Mouse (Mus musculus): ENCODE measurements around the gene Prkcb.
A peak's percentile ranks its signal among the peaks of the same experiment; 100 is the strongest.

The Prkcb gene

GRCm38 (mm10) chr7:122467831-122468230, 179.3 kb downstream of the Prkcb start:
- no peak for DNase-seq (ENCODE audit: low spot score)

- DNase-seq (ENCODE audit: low spot score), result peak; percentile 51
Observed at GRCm38 (mm10) chr7:122470370-122471280, 182.1 kb downstream of the Prkcb start.

DNA sequence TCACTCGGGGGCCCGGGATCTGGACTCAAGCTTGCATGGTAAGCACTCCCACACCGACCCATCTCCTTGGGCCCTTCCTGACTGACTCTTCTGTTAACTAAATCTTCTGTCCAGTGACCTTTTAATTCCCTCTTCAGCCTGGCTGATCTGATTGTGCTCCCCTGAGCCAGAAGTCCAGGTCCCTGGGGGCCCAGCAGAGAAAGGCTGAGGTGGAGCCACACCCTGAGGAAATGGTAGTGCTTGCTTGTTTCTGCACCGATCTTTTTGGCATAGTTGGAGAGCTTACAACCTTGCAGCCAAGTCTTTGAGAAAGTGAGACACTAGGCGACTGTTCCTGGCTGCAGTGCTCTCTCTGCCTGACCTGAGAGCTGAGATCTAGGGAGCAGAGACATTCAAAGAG, 183.7 kb downstream of the Prkcb start:
- no peak for DNase-seq (ENCODE audit: low spot score)

GRCm38 (mm10) chr7:122475038-122475437, 186.5 kb downstream of the Prkcb start:
- no peak for DNase-seq (ENCODE audit: low spot score)

- DNase-seq (ENCODE audit: low spot score), result no peak
Observed at GRCm38 (mm10) chr7:122476697-122477096, 188.1 kb downstream of the Prkcb start.

DNA sequence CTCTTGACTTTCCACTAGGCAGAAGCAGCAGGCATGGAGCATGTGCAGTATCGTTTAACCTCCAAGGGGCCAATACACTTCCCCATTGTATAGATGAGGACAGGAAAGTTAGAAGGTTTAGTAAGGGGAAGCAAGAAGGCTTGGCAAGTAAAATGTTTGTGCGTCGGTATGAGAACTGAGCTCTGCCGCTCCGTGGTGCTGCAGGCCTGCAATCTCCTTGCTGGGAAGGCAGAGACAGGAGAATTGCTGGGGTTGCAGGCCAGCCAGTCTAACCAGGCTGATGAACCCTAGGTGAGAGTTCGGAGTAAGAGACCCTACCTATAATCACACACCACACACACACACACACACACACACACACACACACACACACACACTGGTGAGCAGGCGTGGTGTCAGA, 188.6 kb downstream of the Prkcb start:
- DNase-seq (ENCODE audit: low spot score), result no peak

DNA sequence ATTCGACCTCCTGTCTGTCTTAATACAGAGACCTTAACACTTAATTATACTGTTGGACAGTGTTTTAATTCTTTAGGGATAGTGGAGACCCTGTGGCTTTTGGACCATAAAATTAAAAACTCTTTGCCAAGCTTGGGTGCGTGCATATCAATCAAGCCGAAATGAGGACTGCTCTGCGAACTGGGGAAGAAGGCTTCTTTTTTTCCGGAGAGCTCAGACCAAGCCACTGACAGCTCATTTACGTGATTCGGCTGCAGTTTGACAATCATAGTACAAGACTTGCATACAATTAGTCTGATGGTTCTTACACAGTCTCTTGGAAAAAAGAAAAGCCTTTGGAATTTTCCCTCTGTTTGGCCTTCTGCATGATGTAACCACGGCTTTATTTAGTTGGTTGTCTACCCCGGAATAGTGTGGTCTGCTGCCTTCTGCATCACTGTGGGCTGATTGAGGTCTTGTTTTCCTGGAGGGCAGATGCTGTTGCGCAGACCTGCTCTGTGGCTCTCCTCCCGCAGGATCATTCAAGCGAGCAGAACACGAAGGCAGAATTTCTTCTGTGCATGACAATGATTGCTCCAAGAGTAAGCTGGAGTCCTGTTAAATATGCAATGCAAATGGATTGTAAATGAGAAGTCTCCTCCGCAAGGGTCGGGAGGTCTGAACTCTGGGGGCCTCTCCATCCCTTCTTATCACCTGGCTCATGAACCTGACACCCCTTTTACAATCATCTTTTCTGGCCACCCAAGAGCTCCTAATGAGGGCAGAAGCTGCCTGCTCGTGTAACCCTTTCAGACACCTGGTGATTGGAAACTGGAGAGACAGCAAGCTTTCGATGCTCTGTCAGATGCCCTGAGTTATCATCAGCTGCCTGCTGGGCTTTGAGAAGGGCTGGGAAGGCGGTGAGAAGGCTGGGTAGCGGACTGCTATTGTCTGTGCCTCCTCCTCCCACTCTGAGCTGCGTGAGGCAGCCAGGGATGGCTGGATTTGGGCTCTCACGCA, 189.3 kb downstream of the Prkcb start:
- DNase-seq (ENCODE audit: low spot score), result no peak

- no peak for DNase-seq (ENCODE audit: low spot score)
Observed at GRCm38 (mm10) chr7:122483949-122484348, 195.4 kb downstream of the Prkcb start.

DNA sequence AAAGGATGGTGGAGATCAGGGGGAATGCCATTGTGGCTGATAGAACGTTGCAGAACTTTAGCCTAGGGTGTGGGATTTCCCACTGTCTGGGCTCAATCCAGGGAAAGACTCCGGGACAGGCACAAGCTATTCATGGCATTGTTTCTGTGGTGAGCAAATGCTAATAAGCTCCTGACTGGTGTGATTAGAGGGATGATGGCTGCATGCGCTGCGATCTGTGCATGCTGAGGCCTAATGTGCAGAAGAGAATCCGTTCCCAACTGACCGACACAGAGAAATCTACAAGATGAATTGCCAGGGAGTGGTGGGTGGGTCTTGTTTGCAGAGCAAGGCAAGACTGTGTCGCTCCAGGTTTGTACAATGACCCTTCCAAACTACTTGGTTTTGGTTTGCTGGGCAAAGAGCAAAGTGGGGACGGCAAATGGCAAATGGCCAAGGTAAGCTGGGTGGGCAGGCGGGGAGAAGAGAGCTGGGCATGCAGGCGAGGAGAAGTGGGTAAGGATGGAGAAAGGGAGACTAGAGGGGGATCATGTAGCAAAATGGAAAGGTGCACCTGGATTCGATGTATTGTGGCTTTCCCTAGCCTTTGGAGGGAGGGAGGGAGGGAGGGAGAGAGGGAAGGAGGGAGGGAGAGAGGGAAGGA, 199.5 kb downstream of the Prkcb start:
- no peak for DNase-seq (ENCODE audit: low spot score)

- no peak for DNase-seq (ENCODE audit: low spot score)
Observed at GRCm38 (mm10) chr7:122492041-122492440, 203.5 kb downstream of the Prkcb start.

DNA sequence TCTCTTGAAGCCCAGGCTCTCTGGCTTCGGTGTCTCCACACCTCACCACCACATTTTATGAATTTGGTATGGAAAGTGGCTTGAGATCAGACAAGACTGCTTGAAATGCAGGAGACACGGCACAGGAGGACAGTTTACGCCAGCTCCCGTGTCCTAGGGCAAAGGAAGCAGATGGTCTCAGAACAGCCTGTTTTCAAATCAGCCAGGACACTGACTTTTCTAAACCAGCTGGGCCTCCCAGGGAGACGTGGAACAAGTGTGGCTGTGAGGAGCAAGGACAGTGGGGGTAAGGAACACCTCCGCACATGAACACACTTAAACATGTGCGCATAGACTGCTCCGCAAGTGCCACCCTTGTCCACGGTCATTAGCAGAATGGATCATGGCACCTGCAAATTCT, 204.4 kb downstream of the Prkcb start:
- DNase-seq (ENCODE audit: low spot score), result no peak

- no peak for DNase-seq (ENCODE audit: low spot score)
Observed at GRCm38 (mm10) chr7:122494088-122494487, 205.5 kb downstream of the Prkcb start.

GRCm38 (mm10) chr7:122497516-122497915, 209.0 kb downstream of the Prkcb start:
- DNase-seq (ENCODE audit: low spot score), result no peak

DNA sequence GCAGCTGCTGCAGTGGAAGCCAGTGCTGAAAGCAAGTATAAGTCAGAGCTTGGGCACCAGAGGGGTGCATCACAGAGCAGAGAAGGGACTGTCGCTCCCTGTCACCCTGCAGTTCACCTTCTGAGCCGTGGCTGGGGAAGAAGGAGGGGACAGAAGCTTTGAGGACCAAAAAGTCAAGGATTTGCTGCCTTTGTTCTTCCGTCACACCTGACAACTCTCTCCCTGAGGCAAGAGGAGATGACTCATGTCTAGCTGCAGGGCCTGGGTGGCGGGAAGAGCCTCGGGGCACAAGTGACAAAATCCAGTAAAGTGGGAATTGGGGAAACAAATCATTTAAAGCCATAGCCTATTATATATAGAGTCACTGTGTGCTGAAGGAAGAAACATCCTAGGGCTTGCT, 209.9 kb downstream of the Prkcb start:
- no peak for DNase-seq (ENCODE audit: low spot score)

DNA sequence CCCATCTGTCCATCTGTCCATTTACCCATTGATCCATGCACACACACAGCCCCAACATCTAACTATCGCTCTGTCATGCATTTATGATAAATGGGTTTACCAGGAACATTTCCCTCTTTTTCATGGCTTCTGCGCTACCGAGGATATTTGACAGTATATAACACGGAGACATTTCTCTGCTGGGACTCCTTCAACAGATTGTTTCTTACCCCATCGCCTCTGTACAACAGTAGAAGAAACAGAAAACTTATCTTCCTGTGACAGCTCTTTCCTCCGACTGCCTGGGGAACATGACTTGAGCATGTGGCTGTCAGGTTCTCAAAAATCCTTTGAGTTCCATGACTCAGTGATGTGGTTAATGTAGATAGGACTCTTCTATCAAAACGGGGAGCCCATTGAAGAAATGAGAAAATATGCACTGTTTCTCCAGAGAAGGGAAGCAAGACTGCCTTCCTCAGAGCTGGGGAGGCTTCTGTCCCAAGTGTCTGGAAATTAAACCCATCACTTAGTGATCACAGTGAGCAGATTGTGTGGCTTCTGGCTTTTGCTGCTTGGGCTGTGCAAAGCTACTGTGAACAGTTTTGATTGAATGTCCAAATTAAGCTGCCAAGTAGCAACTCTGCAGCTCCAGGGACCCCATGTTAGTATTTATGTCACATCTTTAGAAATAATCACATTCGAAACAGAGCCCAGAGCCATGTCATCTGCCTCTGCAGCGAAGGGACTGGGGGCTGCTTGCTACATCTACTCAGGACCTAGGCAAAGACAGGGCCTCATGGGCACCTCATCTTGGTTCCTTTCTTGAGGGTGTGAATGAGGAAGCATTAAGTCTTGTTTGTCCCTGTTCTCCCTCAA, 211.4 kb downstream of the Prkcb start:
- DNase-seq (ENCODE audit: low spot score), result no peak

GRCm38 (mm10) chr7:122506467-122506866, 217.9 kb downstream of the Prkcb start:
- no peak for DNase-seq (ENCODE audit: low spot score)

- DNase-seq (ENCODE audit: low spot score), result no peak
Observed at GRCm38 (mm10) chr7:122509903-122510302, 221.4 kb downstream of the Prkcb start.

DNA sequence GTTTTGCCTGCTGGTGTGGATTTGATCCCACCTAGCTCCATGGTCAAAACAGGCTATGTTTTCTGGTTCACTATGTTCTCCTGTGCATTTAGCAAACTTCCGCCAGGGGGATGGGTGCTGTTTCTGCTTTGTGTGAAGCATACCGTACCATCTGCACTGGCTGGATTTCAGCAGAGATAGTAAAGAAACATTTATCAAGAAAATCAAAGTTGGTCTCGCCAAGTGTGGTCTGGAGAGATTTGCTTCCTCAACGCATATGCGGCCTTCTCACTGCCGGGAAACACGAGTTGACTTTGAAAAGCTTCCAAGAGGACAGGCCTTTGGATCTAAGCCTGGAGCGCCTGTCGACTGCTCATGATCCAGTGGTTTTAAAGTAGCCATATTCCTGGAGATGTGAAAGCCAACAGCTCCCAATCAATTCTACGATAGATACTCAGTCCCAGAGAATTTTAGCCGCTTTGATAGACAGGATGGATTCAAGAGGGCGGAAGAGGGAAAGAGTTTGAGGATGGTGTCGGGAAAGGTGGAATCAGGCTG, 223.9 kb downstream of the Prkcb start:
- DNase-seq (ENCODE audit: low spot score), result peak; percentile 9

- DNase-seq (ENCODE audit: low spot score), result no peak
Observed at GRCm38 (mm10) chr7:122520850-122521638, 232.5 kb downstream of the Prkcb start.

GRCm38 (mm10) chr7:122528201-122528600, 239.7 kb downstream of the Prkcb start:
- DNase-seq (ENCODE audit: low spot score), result no peak

Measured in left cerebral cortex, adult 11 months (tissue).